Mouse (Mus musculus) intestine, postnatal 0 days (tissue): ENCODE measurements around the gene Map6. TPM values are rescaled to one million over a fixed set of nuclear protein-coding genes. Genes with fewer than 3 reads are reported as not detected.
"Not testable (repeated sequence)": the region's sequence is repeated elsewhere in the genome, so short reads cannot be mapped to it uniquely, and the experiment has no call there.

Experiments
- ATAC-seq: fragments of 200-750 bp; cut with Nextera tagmentation; 2 replicates; pipeline ENCODE4 v1.8.0; 2017; ENCODE audit warnings: mild to moderate bottlenecking, moderate TSS enrichment, moderate library complexity
- H3K27ac ChIP-seq: fragments of 300-500 bp; sonication (generic); 2 replicates; pipeline ENCODE4 v1.5.1; 2014; ENCODE audit warnings: mild to moderate bottlenecking, low read depth, low read length, moderate library complexity
- H3K27me3 ChIP-seq: fragments of 300-500 bp; sonication (generic); replicated peaks from 2 replicates; pipeline ENCODE4 v1.6.1; 2014; ENCODE audit warnings: low read length, mixed read lengths; ENCODE audit not compliant: control insufficient read depth, insufficient read depth
- H3K36me3 ChIP-seq: fragments of 300-500 bp; sonication (generic); 2 replicates; pipeline ENCODE4 v1.6.1; 2014; ENCODE audit warnings: mild to moderate bottlenecking, moderate library complexity; ENCODE audit not compliant: control insufficient read depth, insufficient read depth
- H3K4me1 ChIP-seq: fragments of 300-500 bp; sonication (generic); replicated peaks from 2 replicates; pipeline ENCODE4 v1.6.1; 2014; ENCODE audit warnings: antibody characterized with exemption, low read length, mixed read lengths; ENCODE audit not compliant: control insufficient read depth, insufficient read depth
- H3K4me2 ChIP-seq: fragments of 300-500 bp; sonication (generic); replicated peaks from 2 replicates; pipeline ENCODE4 v1.6.1; 2014; ENCODE audit warnings: low read depth, mild to moderate bottlenecking, moderate library complexity
- H3K4me3 ChIP-seq: fragments of 300-500 bp; sonication (generic); 2 replicates; pipeline ENCODE4 v1.5.1; 2014; ENCODE audit warnings: low read depth, low read length
- H3K9ac ChIP-seq: fragments of 300-500 bp; sonication (generic); 2 replicates; pipeline ENCODE4 v1.6.1; 2014; ENCODE audit warnings: mild to moderate bottlenecking, low read depth, low read length
- H3K9me3 ChIP-seq: fragments of 300-500 bp; sonication (generic); 2 replicates; pipeline ENCODE4 v1.6.1; 2016; ENCODE audit warnings: mixed run types; ENCODE audit not compliant: control insufficient read depth
- CTCF ChIP-seq: sonication (generic); IDR thresholded peaks from 2 replicates; pipeline ENCODE4 v1.5.1; 2016; ENCODE audit warnings: low read depth, mild to moderate bottlenecking, control low read depth, antibody characterized with exemption, moderate library complexity
- WGBS: fragments of 180-500 bp; shearing (Covaris S2); extraction: QIAGEN DNeasy Blood & Tissue Kit; methylation state at CpG from one replicate; pipeline ENCODE4 v1.1.7; 2014; 5-methylcytosine and 5-hydroxymethylcytosine counted together
- polyA plus RNA-seq: library from polyadenylated mRNA; unstranded; fragments of >200 nt; fragmentation: Nextera tagmentation; extraction: Ambion mirVana; gene quantifications from 2 replicates; pipeline ENCODE4 v1.2.1, GENCODE M21; 2015

Gene Map6
- polyA plus RNA-seq, 1 experiment from 2014 or later: 4.1 TPM

- H3K9me3 ChIP-seq: no peaks in the 10 kb centered on the region
- H3K27me3 ChIP-seq: no peaks in the 10 kb centered on the region
- H3K4me2 ChIP-seq: no peak overlapping the region
- peak overlapping the region; percentile 50 for H3K27ac ChIP-seq
- peak; percentile 84 for ATAC-seq
- peaks cover 14% of the 10 kb centered on the region for H3K4me1 ChIP-seq
- no peak for TF ChIP-seq CTCF
- no peak overlapping the region for H3K4me3 ChIP-seq
- WGBS: 51% methylated on average over 10 of the region's 10 CpGs
- H3K9ac ChIP-seq: no peak overlapping the region
- H3K36me3 ChIP-seq: no peaks in the 10 kb centered on the region
Observed at GRCm38 (mm10) chr7:99360021-99360802, 93.0 kb downstream of the Map6 start.

DNA sequence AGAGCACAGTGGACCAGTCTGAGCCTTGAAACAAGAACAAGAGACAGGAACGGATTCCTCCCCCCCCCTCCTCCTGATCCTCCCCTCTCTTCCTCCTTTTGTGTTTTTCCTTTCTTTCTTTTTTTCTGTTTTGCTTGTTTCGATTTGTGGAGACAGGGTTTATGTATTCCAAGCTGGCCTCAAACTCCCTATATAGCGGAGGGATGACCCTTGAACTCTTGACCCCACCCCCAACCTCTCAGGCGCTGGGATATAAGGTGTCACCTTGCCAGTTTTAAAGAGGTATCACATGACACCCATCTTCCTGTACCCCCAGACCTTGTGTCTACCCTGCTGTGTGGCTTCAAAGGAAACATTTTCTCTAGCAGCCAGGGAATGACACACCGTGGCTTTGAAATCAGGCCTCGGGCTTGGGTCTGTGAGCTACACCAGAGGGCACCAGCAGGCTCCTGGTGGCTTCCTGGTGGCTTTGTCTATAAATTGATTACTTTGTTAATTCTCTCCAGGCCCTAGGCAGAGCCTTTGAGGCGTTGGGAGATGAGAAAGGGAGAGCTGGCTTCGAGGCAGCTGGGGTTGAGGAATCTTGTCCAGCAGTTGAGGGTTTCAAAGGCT lies 93.7 kb downstream of the Map6 start:
- peak; percentile 17; the same call in 1 of the 2 replicates for TF ChIP-seq CTCF
- H3K27ac ChIP-seq: peak overlapping the region; percentile 46
- no peak for ATAC-seq
- no peaks in the 10 kb centered on the region for H3K27me3 ChIP-seq
- H3K9ac ChIP-seq: no peak overlapping the region
- no peaks in the 10 kb centered on the region for H3K9me3 ChIP-seq
- H3K4me3 ChIP-seq: no peak overlapping the region
- H3K36me3 ChIP-seq: no peaks in the 10 kb centered on the region
- 40% methylated on average over 8 of the region's 8 CpGs for WGBS
- H3K4me1 ChIP-seq: peaks cover 11% of the 10 kb centered on the region
- H3K4me2 ChIP-seq: no peak overlapping the region; the same call in 1 of the 2 replicates

DNA sequence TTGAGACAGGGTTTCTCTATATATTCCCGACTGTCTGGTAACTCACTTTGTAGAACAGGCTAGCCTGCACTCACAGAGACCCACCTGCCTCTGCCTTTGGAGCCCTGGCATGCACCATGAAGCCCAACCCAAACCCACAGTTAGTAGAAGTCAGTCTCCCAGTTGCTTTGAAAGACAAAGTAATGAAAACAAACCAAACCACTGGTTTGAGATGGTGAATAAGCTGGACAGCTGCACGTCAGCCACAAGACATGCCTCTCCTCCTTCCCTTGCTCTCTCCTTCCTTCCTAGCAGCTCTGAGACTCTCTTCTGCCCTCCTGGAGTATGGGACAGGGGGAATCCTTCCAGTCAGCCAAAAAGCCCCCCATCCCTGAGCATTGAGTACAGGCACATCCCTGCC lies 94.9 kb downstream of the Map6 start:
- no peaks in the 10 kb centered on the region for H3K36me3 ChIP-seq
- TF ChIP-seq CTCF: no peak
- no peak overlapping the region for H3K27ac ChIP-seq
- no peaks in the 10 kb centered on the region for H3K27me3 ChIP-seq
- H3K4me2 ChIP-seq: no peak overlapping the region
- H3K4me1 ChIP-seq: peaks cover 5% of the 10 kb centered on the region; the same call in 1 of the 2 replicates
- H3K9me3 ChIP-seq: no peaks in the 10 kb centered on the region
- no peak overlapping the region for H3K9ac ChIP-seq
- 90% methylated on average over 2 of the region's 2 CpGs for WGBS
- H3K4me3 ChIP-seq: no peak overlapping the region
- no peak for ATAC-seq

- Histone ChIP-seq H3K27me3 (no peaks in the 10 kb centered on the region), H3K9me3 (no peaks in the 10 kb centered on the region), H3K4me1 (no peaks in the 10 kb centered on the region), H3K4me2 (no peak overlapping the region), H3K27ac (no peak overlapping the region), H3K9ac (no peak overlapping the region), H3K36me3 (no peaks in the 10 kb centered on the region), H3K4me3 (no peak overlapping the region)
- WGBS: 0% methylated on average over 5 of the region's 5 CpGs
- no peak for ATAC-seq
- peak; percentile 97 for TF ChIP-seq CTCF
Observed at GRCm38 (mm10) chr7:99365069-99365468, 97.8 kb downstream of the Map6 start.

DNA sequence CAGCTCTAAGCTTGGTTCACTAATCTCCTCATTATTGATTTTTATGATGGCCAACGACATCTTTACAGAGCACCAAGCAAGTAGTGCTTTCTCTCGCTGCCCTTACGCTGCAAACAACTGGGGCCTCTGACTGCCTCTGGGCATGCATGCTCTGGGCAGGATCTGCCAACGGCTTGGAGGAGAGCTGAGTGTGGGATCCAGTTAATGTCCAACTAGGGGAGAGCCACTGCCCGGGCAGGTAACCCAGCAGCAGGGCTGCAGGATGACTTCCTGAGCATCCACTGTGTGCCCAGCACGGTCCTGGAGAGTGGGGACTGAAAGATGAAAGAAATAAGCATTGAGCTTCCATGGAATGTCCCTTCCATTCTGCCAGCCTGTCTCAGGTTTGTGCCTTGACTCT lies 99.5 kb downstream of the Map6 start:
- WGBS: 43% methylated on average over 6 of the region's 6 CpGs

DNA sequence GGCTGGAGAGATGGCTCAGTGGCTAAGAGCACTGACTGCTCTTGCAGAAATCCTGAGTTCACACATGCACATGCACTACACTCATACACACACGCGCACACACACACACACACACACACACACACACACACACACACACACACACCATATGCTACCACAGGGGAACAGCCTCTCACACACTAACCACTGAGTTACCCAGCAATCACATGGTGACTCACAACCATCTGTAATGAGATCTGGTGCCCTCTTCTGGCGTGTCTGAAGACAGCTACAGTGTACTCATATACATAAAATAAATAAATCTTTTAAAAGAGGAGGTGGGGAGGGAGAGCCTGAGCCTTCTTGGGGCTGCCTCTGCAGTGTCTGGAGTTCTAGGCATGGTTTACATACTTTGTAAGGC lies 107.1 kb downstream of the Map6 start:
- not testable (repeated sequence) for H3K4me3 ChIP-seq, H3K27me3 ChIP-seq, H3K4me2 ChIP-seq, ATAC-seq, H3K9ac ChIP-seq, H3K9me3 ChIP-seq, H3K4me1 ChIP-seq, H3K36me3 ChIP-seq, H3K27ac ChIP-seq
- 41% methylated on average over 3 of the region's 3 CpGs for WGBS
- TF ChIP-seq CTCF: peak; percentile 65

More for the DNA sequence above, 99.5 kb downstream of the Map6 start:
- TF ChIP-seq CTCF: no peak
- Histone ChIP-seq H3K9me3 (no peaks in the 10 kb centered on the region), H3K4me2 (no peak overlapping the region), H3K36me3 (no peaks in the 10 kb centered on the region), H3K27ac (no peak overlapping the region), H3K4me3 (no peak overlapping the region), H3K27me3 (no peaks in the 10 kb centered on the region), H3K4me1 (no peaks in the 10 kb centered on the region), H3K9ac (no peak overlapping the region)
- ATAC-seq: no peak
